Mouse (Mus musculus) midbrain, embryonic 12.5 days (tissue): Measurements from ENCODE around the gene Coil. TPM values are rescaled to one million over a fixed set of nuclear protein-coding genes. Genes with fewer than 3 reads are reported as not detected.
A peak's percentile ranks its signal among the peaks of the same experiment; 100 is the strongest.

Experiments used
- ATAC-seq: fragments of 200-750 bp; cut with Nextera tagmentation; 2 replicates; pipeline ENCODE4 v1.8.0; 2017; ENCODE audit warnings: low read depth, moderate TSS enrichment, moderate library complexity; ENCODE audit not compliant: low FRiP score
- H3K27ac ChIP-seq: fragments of 300-500 bp; sonication (generic); replicated peaks from 2 replicates; pipeline ENCODE4 v1.5.1; 2016; ENCODE audit warnings: mild to moderate bottlenecking
- H3K27me3 ChIP-seq: fragments of 300-500 bp; sonication (generic); 2 replicates; pipeline ENCODE4 v1.6.1; 2016; ENCODE audit warnings: mild to moderate bottlenecking
- H3K36me3 ChIP-seq: fragments of 300-500 bp; sonication (generic); 2 replicates; pipeline ENCODE4 v1.6.1; 2016
- H3K4me1 ChIP-seq: fragments of 300-500 bp; sonication (generic); 2 replicates; pipeline ENCODE4 v1.6.1; 2016
- H3K4me2 ChIP-seq: fragments of 300-500 bp; sonication (generic); replicated peaks from 2 replicates; pipeline ENCODE4 v1.6.1; 2016; ENCODE audit warnings: mild to moderate bottlenecking, moderate library complexity
- H3K4me3 ChIP-seq: fragments of 300-500 bp; sonication (generic); 2 replicates; pipeline ENCODE4 v1.5.1; 2016; ENCODE audit warnings: mild to moderate bottlenecking
- H3K9ac ChIP-seq: fragments of 300-500 bp; sonication (generic); replicated peaks from 2 replicates; pipeline ENCODE4 v1.6.1; 2016; ENCODE audit warnings: mild to moderate bottlenecking, moderate library complexity
- H3K9me3 ChIP-seq: fragments of 300-500 bp; sonication (generic); 2 replicates; pipeline ENCODE4 v1.6.1; 2016; ENCODE audit warnings: mild to moderate bottlenecking
- WGBS: fragments of 180-500 bp; shearing (Covaris S2); methylation state at CpG from one replicate; pipeline ENCODE4 v1.1.7; 2016; 5-methylcytosine and 5-hydroxymethylcytosine counted together
- polyA plus RNA-seq: library from polyadenylated mRNA; unstranded; fragments of >200 nt; fragmentation: Nextera tagmentation; extraction: Ambion mirVana; gene quantifications from 2 replicates; pipeline ENCODE4 v1.2.1, GENCODE M21; 2016

Coil gene
- polyA plus RNA-seq, 1 experiment from 2014 or later, result 32.9 TPM

- 3% methylated on average over 48 of the region's 48 CpGs for WGBS
- H3K27ac ChIP-seq, result peak within 1 kb of the TSS; percentile 6; the same call in 1 of the 2 replicates
- peaks cover 30% of the 10 kb centered on the region for H3K27me3 ChIP-seq
- H3K4me2 ChIP-seq, result peak within 1 kb of the TSS; percentile 56
- ATAC-seq, result peak; percentile 34; the same call in 1 of the 2 replicates
- no peaks in the 10 kb centered on the region for H3K9me3 ChIP-seq
- H3K4me1 ChIP-seq, result peaks cover 11% of the 10 kb centered on the region; the same call in 1 of the 2 replicates
- H3K36me3 ChIP-seq, result no peaks in the 10 kb centered on the region
- H3K4me3 ChIP-seq, result peak within 1 kb of the TSS; percentile 44
- peak within 1 kb of the TSS; percentile 31; the same call in 1 of the 2 replicates for H3K9ac ChIP-seq
Observed at GRCm38 (mm10) chr11:88998974-88999722, 29.1 kb downstream of the Coil start, which contains the start of gene Trim25. TSS of gene Trim25 (plus strand) at chr11:88999376.

- 28% methylated on average over 33 of the region's 33 CpGs for WGBS
- no peak for ATAC-seq
Observed at GRCm38 (mm10) chr11:88999723-89000526, 29.9 kb downstream of the Coil start.

GRCm38 (mm10) chr11:89000527-89000819 lies 30.4 kb downstream of the Coil start:
- Histone ChIP-seq H3K27me3 (peaks cover 30% of the 10 kb centered on the region), H3K9me3 (no peaks in the 10 kb centered on the region), H3K4me2 (no peak overlapping the region; the same call in 1 of the 2 replicates), H3K4me1 (peaks cover 11% of the 10 kb centered on the region; the same call in 1 of the 2 replicates), H3K4me3 (no peak overlapping the region), H3K27ac (no peak overlapping the region), H3K9ac (no peak overlapping the region), H3K36me3 (no peaks in the 10 kb centered on the region)
- no peak for ATAC-seq

More at GRCm38 (mm10) chr11:88999723-89000526, 29.9 kb downstream of the Coil start:
- Histone ChIP-seq H3K4me2 (peak overlapping the region; percentile 56), H3K9me3 (no peaks in the 10 kb centered on the region), H3K27ac (peak overlapping the region; percentile 6; the same call in 1 of the 2 replicates), H3K4me3 (peak overlapping the region; percentile 44), H3K36me3 (no peaks in the 10 kb centered on the region), H3K4me1 (peaks cover 11% of the 10 kb centered on the region; the same call in 1 of the 2 replicates), H3K27me3 (peaks cover 30% of the 10 kb centered on the region), H3K9ac (peak overlapping the region; percentile 31; the same call in 1 of the 2 replicates)

GRCm38 (mm10) chr11:89001569-89001968 lies 31.5 kb downstream of the Coil start:
- H3K36me3 ChIP-seq, result no peaks in the 10 kb centered on the region
- H3K27me3 ChIP-seq, result peaks cover 30% of the 10 kb centered on the region
- no peaks in the 10 kb centered on the region for H3K9me3 ChIP-seq
- H3K4me1 ChIP-seq, result peaks cover 11% of the 10 kb centered on the region; the same call in 1 of the 2 replicates
- 96% methylated on average over 7 of the region's 7 CpGs for WGBS
- no peak overlapping the region for H3K4me2 ChIP-seq
- H3K4me3 ChIP-seq, result no peak overlapping the region
- H3K9ac ChIP-seq, result no peak overlapping the region
- ATAC-seq, result no peak
- H3K27ac ChIP-seq, result no peak overlapping the region

GRCm38 (mm10) chr11:89002068-89002467 lies 32.0 kb downstream of the Coil start:
- Histone ChIP-seq H3K9ac (no peak overlapping the region), H3K27me3 (peaks cover 30% of the 10 kb centered on the region), H3K27ac (no peak overlapping the region), H3K4me2 (no peak overlapping the region), H3K4me1 (peaks cover 11% of the 10 kb centered on the region; the same call in 1 of the 2 replicates), H3K4me3 (no peak overlapping the region), H3K36me3 (no peaks in the 10 kb centered on the region), H3K9me3 (no peaks in the 10 kb centered on the region)
- 97% methylated on average over 5 of the region's 5 CpGs for WGBS
- ATAC-seq, result no peak

GRCm38 (mm10) chr11:89002621-89003020 lies 32.6 kb downstream of the Coil start:
- Histone ChIP-seq H3K4me1 (peaks cover 11% of the 10 kb centered on the region; the same call in 1 of the 2 replicates), H3K27me3 (peaks cover 30% of the 10 kb centered on the region), H3K4me3 (no peak overlapping the region), H3K36me3 (no peaks in the 10 kb centered on the region), H3K27ac (no peak overlapping the region), H3K9me3 (no peaks in the 10 kb centered on the region), H3K4me2 (no peak overlapping the region), H3K9ac (no peak overlapping the region)
- WGBS, result 81% methylated on average over 5 of the region's 5 CpGs
- no peak for ATAC-seq

GRCm38 (mm10) chr11:89003078-89003477 lies 33.0 kb downstream of the Coil start:
- Histone ChIP-seq H3K27me3 (peaks cover 27% of the 10 kb centered on the region), H3K9me3 (no peaks in the 10 kb centered on the region), H3K9ac (no peak overlapping the region), H3K27ac (no peak overlapping the region), H3K4me3 (no peak overlapping the region), H3K36me3 (no peaks in the 10 kb centered on the region), H3K4me2 (no peak overlapping the region), H3K4me1 (peaks cover 11% of the 10 kb centered on the region; the same call in 1 of the 2 replicates)
- 74% methylated on average over 6 of the region's 6 CpGs for WGBS
- ATAC-seq, result no peak

- no peaks in the 10 kb centered on the region for H3K9me3 ChIP-seq
- no peak overlapping the region for H3K4me2 ChIP-seq
- H3K27me3 ChIP-seq, result peaks cover 20% of the 10 kb centered on the region
- H3K9ac ChIP-seq, result no peak overlapping the region
- H3K36me3 ChIP-seq, result no peaks in the 10 kb centered on the region
- ATAC-seq, result no peak
- H3K4me1 ChIP-seq, result peaks cover 8% of the 10 kb centered on the region; the same call in 1 of the 2 replicates
- no peak overlapping the region for H3K27ac ChIP-seq
- 86% methylated on average over 4 of the region's 4 CpGs for WGBS
- H3K4me3 ChIP-seq, result no peak overlapping the region
Observed at GRCm38 (mm10) chr11:89003726-89004125, 33.7 kb downstream of the Coil start.

GRCm38 (mm10) chr11:89005473-89005872 lies 35.4 kb downstream of the Coil start:
- H3K36me3 ChIP-seq, result no peaks in the 10 kb centered on the region
- H3K4me2 ChIP-seq, result no peak overlapping the region
- no peak for ATAC-seq
- no peaks in the 10 kb centered on the region for H3K9me3 ChIP-seq
- WGBS, result 84% methylated on average over 5 of the region's 5 CpGs
- peaks cover 3% of the 10 kb centered on the region for H3K27me3 ChIP-seq
- H3K9ac ChIP-seq, result no peak overlapping the region
- H3K4me1 ChIP-seq, result no peaks in the 10 kb centered on the region
- H3K27ac ChIP-seq, result no peak overlapping the region
- H3K4me3 ChIP-seq, result no peak overlapping the region

GRCm38 (mm10) chr11:89006404-89006803 lies 36.4 kb downstream of the Coil start:
- no peaks in the 10 kb centered on the region for H3K36me3 ChIP-seq
- no peak overlapping the region for H3K4me2 ChIP-seq
- no peaks in the 10 kb centered on the region for H3K9me3 ChIP-seq
- no peak overlapping the region for H3K9ac ChIP-seq
- no peaks in the 10 kb centered on the region; the same call in 1 of the 2 replicates for H3K27me3 ChIP-seq
- no peak overlapping the region for H3K27ac ChIP-seq
- ATAC-seq, result no peak
- H3K4me1 ChIP-seq, result no peaks in the 10 kb centered on the region
- H3K4me3 ChIP-seq, result no peak overlapping the region

GRCm38 (mm10) chr11:89007582-89007981 lies 37.5 kb downstream of the Coil start:
- H3K4me1 ChIP-seq, result no peaks in the 10 kb centered on the region
- H3K9me3 ChIP-seq, result no peaks in the 10 kb centered on the region
- H3K4me3 ChIP-seq, result no peak overlapping the region
- H3K27me3 ChIP-seq, result no peaks in the 10 kb centered on the region
- H3K9ac ChIP-seq, result no peak overlapping the region
- no peak overlapping the region for H3K4me2 ChIP-seq
- WGBS, result 91% methylated on average over 3 of the region's 3 CpGs
- ATAC-seq, result no peak
- no peak overlapping the region for H3K27ac ChIP-seq
- no peaks in the 10 kb centered on the region for H3K36me3 ChIP-seq

GRCm38 (mm10) chr11:89009066-89009465 lies 39.0 kb downstream of the Coil start:
- Histone ChIP-seq H3K27ac (no peak overlapping the region), H3K9me3 (no peaks in the 10 kb centered on the region), H3K9ac (no peak overlapping the region), H3K4me3 (no peak overlapping the region), H3K36me3 (no peaks in the 10 kb centered on the region), H3K4me2 (no peak overlapping the region), H3K4me1 (no peaks in the 10 kb centered on the region), H3K27me3 (no peaks in the 10 kb centered on the region)
- ATAC-seq, result no peak
- 93% methylated on average over 9 of the region's 9 CpGs for WGBS
